Mouse (Mus musculus): Measurements from ENCODE around the gene Slc22a14.

- TF ChIP-seq CTCF (IDR thresholded peaks at IDR 0.05) (no peak), EP300 (IDR thresholded peaks at IDR 0.05) (no peak)
These were observed 74.6 kb downstream of the Slc22a14 start for GRCm38 (mm10) chr9:119290791-119291190.
